ENCODE assay signal across 8 mouse cellular contexts in the genomic region with DNA sequence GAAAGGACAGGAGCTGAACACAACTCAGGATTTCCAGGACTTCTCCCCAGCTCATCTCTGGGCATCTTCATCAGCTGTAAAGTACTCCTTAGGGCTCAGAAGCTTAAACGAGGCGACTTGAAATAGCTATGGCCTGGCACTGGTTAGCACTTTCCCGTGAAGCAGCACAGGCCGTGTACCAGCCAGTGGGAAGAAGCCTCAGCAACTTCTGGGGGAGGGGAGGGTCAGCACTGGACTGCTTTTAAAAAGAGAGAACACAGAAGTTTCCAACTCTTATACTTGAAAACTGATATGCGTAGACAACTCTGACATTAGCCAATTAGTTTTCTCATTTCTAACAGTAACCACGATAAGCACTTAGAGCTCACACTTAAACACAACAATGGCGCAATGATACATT. TPM values are rescaled to one million over a fixed set of nuclear protein-coding genes. Genes with fewer than 3 reads are reported as not detected.
DNase-seq lines count a peak whose midpoint lies in the region; ATAC-seq lines count a peak whose summit lies in the region.

No protein-coding gene starts in this region.

- H3K4me2 ChIP-seq in hindbrain, embryonic 16.5 days (ENCODE audit: low read length), result peak overlapping the region; percentile 80
- H3K4me2 ChIP-seq in midbrain, embryonic 12.5 days (replicated peaks), result peak overlapping the region; percentile 63

- H3K27ac ChIP-seq in heart, embryonic 10.5 days, result peak overlapping the region; percentile 98
- no peak overlapping the region for H3K27ac ChIP-seq in hindbrain, embryonic 16.5 days (ENCODE audit: low read depth, low read length)
- no peak overlapping the region for H3K27ac ChIP-seq in midbrain, embryonic 12.5 days (replicated peaks)

- ATAC-seq in hindbrain, embryonic 16.5 days, result no peak
- ATAC-seq in midbrain, embryonic 12.5 days (ENCODE audit: low FRiP score, low read depth), result no peak

- peaks cover 14% of the 10 kb centered on the region; the same call in 1 of the 2 replicates for H3K4me1 ChIP-seq in heart, embryonic 10.5 days
- peaks cover 21% of the 10 kb centered on the region for H3K4me1 ChIP-seq in hindbrain, embryonic 16.5 days (ENCODE audit: control insufficient read depth, insufficient read depth, low read depth, low read length)
- peaks cover 16% of the 10 kb centered on the region for H3K4me1 ChIP-seq in midbrain, embryonic 12.5 days

- no peaks in the 10 kb centered on the region for H3K9me3 ChIP-seq in heart, embryonic 10.5 days
- H3K9me3 ChIP-seq in hindbrain, embryonic 16.5 days (ENCODE audit: control insufficient read depth, low read length), result no peaks in the 10 kb centered on the region
- no peaks in the 10 kb centered on the region for H3K9me3 ChIP-seq in midbrain, embryonic 12.5 days

- H3K9ac ChIP-seq in hindbrain, embryonic 16.5 days (ENCODE audit: low read depth, low read length), result peak overlapping the region; percentile 31; the same call in 1 of the 2 replicates
- no peak overlapping the region for H3K9ac ChIP-seq in midbrain, embryonic 12.5 days (replicated peaks)

- 0 out of 2 replicates have a peak, but pooled peaks cover 1% of the 10 kb centered on the region for H3K36me3 ChIP-seq in heart, embryonic 10.5 days
- H3K36me3 ChIP-seq in hindbrain, embryonic 16.5 days (ENCODE audit: control insufficient read depth, insufficient read depth, low read length), result no peaks in the 10 kb centered on the region
- H3K36me3 ChIP-seq in midbrain, embryonic 12.5 days, result no peaks in the 10 kb centered on the region

- DNase-seq in heart, embryonic 10.5 days (ENCODE audit: low spot score), result no peak
- DNase-seq in heart, adult 8-10 months (ENCODE audit: low spot score), result no peak
- DNase-seq in embryo, embryonic 10.5 days (ENCODE audit: low spot score), result peak; percentile 24
- no peak for DNase-seq in cerebellum, postnatal 36 days
- DNase-seq in adrenal gland, adult 8-10 months, result no peak
- no peak for DNase-seq in right cerebral cortex, adult 2 months (ENCODE audit: low spot score in 2 of 2)

- peak overlapping the region; percentile 74 for H3K4me3 ChIP-seq in heart, embryonic 10.5 days
- peak overlapping the region; percentile 85 for H3K4me3 ChIP-seq in hindbrain, embryonic 16.5 days (ENCODE audit: low read length)
- H3K4me3 ChIP-seq in midbrain, embryonic 12.5 days, result 0 out of 2 replicates have a peak overlapping the region, but pooled peaks have one; percentile 3

- no peaks in the 10 kb centered on the region for H3K27me3 ChIP-seq in heart, embryonic 10.5 days (ENCODE audit: insufficient read depth, poor library complexity, severe bottlenecking)
- no peaks in the 10 kb centered on the region for H3K27me3 ChIP-seq in hindbrain, embryonic 16.5 days (replicated peaks; ENCODE audit: control insufficient read depth, insufficient read depth, low read length)
- H3K27me3 ChIP-seq in midbrain, embryonic 12.5 days, result no peaks in the 10 kb centered on the region

- 25% methylated on average over 7 of the region's 7 CpGs for WGBS in heart, embryonic 10.5 days
- 46% methylated on average over 7 of the region's 7 CpGs for WGBS in hindbrain, embryonic 16.5 days
- WGBS in midbrain, embryonic 12.5 days, result 54% methylated on average over 7 of the region's 7 CpGs

RNA-seq across cellular contexts. Expression of gene Ugp2, which starts 2.5 kb away (rescaled TPM):
- polyA plus RNA-seq in heart, embryonic 10.5 days (2016; fragmentation: Nextera tagmentation; extraction: Ambion mirVana), result 150 and 200 TPM in 2 replicates
- total RNA-seq in heart, adult 8-10 months (2022), result 100 to 1,000 TPM; 208 to 263 (median 234) TPM
- 76.2 and 76.3 TPM in 2 replicates for polyA plus RNA-seq in hindbrain, embryonic 16.5 days (2015; fragmentation: Nextera tagmentation; extraction: Ambion mirVana)
- polyA plus RNA-seq in midbrain, embryonic 12.5 days (2016; fragmentation: Nextera tagmentation; extraction: Ambion mirVana), result 70.7 and 71.6 TPM in 2 replicates
- 10 to 100 TPM; 48.6 to 87.2 (median 61.2) TPM for total RNA-seq in adrenal gland, adult 8-10 months (2022)

Comparison
In these comparisons a context has a peak if more than half of its experiments do, and no peak if none do; other contexts are left out.
1. H3K4me3 ChIP-seq: peak in every context shown above with its lines; median percentile 85 in hindbrain, embryonic 16.5 days; 74 in heart, embryonic 10.5 days; 3 in midbrain, embryonic 12.5 days.